Mouse (Mus musculus) mesoderm, embryonic 11.5 days (tissue): ENCODE results near the gene Mgmt.

ENCODE experiments used
- DNase-seq: peaks from one replicate; pipeline ENCODE4 v3.0.0-alpha.2; 2012; ENCODE audit warnings: low read depth, low spot score

Gene Mgmt

DNA sequence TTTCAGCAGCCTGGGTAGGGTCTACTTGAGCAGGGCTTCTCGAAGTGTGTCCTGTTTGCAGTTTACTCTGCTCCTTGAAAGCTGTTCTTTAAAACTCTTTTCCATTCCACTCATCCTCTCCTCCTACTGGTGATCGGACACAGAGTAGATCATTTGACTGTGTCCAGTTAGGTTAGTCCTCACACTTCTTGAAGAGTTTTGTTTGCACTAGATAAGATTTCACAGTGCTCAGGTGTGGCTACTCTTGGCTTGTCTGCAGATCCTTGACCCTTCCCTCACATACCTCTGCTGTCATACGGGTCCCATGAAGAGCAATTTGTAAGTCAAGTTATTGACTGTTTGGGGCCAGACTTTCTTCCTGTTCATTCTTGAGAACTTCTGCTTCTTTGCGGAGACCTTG, 221.8 kb downstream of the Mgmt start:
- no peak for DNase-seq

DNA sequence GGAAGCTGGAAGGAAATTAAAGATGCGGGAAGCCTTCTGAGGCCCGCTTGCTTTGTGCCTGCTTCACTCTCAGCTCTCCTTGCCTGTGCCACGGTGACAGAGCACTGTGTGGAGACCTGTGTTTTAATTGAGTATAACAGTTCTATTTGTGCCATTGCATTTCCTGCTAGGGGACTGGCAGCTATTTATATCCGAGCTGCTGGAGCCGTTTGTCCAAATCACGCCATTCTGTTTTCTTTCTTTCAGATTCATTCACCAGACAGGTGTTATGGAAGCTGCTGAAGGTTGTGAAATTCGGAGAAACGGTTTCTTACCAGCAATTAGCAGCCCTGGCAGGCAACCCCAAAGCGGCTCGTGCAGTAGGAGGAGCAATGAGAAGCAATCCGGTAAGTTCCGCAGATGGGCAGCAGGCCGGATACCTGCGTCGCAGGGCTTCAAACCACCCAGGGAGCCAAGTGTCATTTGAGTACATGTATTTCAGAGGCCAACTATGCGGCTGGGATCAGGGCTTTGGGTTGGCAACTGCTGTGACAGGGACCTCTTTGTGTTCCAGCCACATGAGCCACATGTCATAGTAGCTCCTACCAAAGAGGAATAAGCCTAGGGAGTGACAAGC, 226.9 kb downstream of the Mgmt start:
- no peak for DNase-seq

DNA sequence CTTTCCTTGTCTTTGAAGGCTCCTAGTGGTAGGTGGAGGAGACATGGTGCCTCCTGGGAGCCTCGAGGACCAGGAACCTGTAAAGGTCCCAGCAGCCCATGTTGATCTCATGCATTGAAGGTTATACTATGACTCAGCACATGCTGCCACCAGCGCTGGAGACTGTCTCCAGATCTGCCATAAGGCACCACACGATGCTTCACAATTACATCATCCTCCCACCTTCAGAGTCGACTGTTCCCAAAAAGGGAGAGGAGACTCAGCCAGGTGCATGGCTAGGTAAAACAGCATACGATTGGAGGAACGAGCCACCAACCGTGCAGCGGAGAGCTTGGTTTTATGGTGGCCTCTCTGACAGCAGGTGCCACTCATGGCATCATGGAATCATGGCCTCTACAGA, 234.3 kb downstream of the Mgmt start:
- DNase-seq: no peak

DNA sequence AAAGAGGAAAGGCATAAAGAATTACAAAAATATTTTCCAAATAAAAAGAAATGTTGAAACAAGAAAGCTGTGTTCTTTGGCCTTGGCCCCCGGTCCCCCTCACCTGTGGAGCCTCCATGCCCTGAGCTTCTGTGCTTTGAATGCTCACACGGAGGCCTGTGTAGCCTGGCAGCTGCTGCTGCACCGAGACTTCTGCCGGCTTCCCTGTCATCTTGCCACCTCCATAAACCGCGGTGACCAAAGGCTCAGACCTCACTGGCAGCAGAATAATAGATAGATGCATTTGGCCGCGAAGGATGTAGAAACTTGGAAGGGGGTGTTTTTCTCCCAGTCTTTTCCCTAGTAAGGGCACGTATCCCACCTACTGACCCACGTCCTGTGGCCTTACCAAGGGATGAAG, 235.8 kb downstream of the Mgmt start:
- DNase-seq: no peak

DNA sequence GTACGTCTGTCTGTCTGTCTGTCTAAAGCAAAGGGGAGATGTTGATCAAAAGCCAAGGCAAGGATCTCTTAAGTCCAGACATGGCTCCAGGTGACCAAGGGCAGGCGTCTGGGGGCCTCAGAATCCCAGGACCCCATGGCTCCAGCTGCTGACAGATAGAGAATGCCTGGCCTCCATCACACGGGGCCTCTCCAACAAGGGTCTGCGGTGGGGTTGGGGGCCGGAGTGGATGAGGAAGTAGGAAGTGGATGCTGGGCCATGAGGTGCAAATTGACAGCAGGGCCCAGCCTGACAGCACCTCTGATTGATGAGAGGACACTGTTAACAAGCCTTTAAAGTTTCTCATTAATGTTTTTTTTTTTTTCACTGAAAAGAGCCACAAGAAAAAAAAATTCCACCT, 237.5 kb downstream of the Mgmt start:
- no peak for DNase-seq

DNA sequence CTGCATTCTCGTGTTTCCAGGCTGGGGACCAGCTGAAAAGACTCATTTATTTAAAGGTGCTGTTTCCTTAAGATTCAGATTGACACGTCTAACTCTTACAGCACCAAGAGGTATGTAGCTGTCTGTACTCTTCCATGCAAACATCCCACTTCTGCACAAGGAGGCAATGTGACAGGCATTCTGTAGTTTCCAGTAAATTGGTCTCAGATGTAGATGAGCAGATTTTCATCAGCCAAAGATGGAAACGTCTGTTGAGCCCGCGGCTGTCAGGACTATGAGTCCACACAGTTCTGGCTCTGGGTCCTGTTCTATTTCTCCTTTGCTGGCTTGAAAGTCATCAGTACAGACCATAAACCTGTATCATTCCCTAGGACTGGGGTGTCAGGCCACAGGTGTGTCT, 243.7 kb downstream of the Mgmt start:
- no peak for DNase-seq

DNA sequence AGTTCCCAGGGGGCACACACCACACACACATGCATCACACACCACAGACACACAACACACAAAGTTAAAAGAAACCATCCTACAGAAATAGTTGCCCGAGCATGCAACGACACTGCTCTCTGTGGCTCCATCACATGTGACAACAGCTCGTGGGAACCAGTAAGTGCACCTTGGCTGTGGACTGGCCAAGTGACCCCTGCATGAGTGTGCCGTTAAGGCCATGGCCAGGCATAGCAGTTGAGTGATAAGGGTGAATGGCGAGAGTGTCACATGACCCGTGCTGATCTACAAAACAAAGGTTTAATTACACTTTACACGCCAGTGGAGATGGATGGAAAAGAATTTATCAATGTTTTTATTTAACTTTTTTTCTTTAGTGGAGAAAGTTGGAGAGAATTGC, 245.9 kb downstream of the Mgmt start:
- DNase-seq: no peak

DNA sequence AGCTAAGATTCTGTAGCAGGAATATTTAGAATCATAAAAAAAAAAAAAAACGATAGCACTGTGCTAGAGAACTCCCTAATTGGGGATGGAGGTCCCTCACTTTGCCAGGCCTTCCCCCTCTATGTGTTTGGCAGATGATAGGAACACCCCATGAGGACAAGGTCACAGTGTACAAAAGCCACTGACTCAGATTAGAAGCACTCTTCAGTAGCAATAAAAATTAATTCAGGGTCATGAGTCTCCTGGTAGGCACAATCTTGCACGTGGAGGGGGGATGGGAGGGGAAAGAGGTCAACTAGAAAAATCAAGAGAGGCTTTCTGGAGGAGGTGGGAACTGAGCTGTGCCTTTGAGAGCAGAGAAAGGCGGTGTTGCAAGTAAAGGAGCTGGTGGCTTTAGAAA, 247.0 kb downstream of the Mgmt start:
- no peak for DNase-seq

DNA sequence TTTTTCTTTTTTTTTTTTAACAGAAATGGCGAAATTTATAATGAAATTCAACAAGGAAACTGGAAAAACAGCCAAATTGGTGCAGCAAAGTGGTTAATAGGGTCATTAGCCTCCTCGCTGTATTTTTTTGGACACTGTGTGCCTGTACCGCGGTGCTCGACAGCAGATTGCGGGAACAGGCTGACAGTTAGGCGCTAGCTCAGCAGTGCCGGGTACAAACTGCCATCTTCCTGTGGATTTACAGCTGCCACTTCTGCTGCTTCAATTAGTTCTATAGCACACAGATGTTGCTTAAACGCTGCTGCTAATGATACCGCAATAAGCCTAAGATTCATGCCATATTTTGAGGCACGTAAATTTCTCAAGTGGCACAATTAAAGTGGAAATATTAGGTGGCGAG, 252.7 kb downstream of the Mgmt start:
- DNase-seq: no peak

DNA sequence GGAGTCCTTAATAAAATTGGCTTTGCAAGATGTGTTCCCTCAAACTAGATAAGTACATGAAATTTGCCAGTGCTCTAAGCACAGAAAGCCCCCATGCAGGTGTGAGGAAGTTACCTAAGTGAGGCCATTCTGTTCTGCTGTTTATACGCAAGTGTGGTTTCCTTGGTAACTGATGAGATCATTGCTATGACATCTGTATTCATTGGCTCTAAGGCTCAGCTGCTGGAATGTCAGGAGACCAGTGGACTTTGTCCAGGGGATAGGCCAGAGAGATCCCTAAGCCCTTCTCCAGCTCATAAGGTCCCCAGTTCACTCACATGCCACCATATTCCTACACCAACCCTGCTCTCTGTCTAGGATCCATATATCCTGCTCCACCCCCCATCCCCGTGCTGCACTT, 257.4 kb downstream of the Mgmt start:
- DNase-seq: no peak

DNA sequence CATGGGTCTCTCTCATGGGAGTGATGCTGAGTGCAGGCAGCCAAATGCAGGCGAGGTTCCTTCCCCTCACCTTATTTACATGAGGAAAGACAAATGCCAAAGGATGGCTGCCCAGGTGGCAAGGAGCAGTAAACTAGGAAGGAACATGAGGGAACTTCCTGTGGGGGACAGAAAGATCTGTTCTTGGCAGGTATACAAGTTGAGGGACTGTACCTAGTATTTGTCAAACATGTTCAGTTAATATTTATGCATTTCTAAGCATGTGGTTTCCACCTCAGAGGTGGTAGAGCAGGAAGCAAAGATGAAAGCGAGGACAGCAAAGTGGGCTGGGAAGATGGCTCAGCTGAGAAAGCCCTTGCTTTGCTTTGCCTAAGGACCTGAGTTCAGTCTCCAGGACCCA, 260.2 kb downstream of the Mgmt start:
- no peak for DNase-seq

DNA sequence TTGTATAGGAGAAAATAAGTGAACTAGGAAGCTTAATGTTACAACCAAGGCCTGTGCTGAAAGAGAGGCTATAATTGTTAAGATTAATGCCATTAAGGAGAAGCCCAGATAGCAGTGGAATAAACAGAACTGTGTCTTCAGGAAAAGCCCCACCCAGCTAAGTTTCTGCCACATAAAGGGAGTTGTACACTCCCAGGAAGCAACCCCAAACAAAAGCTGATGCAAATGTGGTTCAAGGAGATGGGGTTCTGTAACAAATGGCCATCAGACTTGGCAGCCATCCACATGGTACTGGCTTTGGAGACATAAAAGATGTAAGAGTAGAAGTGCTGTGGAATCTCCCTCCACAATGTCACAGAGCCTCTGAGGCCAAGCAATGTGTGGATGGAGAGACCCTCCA, 264.7 kb downstream of the Mgmt start:
- no peak for DNase-seq

DNA sequence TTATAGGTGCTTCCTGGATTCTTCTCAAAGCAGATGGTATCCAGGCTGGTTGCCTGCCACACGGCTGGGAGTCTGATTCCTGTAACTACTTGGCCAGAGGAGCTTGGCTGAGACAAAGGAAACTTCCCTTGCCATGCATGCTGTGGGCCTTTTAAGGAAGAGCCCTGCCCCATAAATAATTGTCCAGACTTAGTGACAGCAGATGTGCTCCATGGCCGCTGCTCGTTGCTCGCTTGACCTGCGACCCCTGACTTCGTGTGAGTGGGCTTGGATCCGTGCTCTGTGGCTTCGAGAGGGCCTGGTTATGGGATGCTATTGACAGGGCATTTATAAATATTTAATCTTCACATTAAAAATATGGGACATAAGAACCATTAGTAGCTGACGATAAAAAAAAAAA, 277.9 kb downstream of the Mgmt start:
- peak; percentile 56 for DNase-seq
